Mouse (Mus musculus): ENCODE measurements around the gene Trub1. TPM values are rescaled to one million over a fixed set of nuclear protein-coding genes. Genes with fewer than 3 reads are reported as not detected.

Trub1 gene
- polyA plus RNA-seq, 1 experiment from 2014 or later: 27.5 TPM

DNA sequence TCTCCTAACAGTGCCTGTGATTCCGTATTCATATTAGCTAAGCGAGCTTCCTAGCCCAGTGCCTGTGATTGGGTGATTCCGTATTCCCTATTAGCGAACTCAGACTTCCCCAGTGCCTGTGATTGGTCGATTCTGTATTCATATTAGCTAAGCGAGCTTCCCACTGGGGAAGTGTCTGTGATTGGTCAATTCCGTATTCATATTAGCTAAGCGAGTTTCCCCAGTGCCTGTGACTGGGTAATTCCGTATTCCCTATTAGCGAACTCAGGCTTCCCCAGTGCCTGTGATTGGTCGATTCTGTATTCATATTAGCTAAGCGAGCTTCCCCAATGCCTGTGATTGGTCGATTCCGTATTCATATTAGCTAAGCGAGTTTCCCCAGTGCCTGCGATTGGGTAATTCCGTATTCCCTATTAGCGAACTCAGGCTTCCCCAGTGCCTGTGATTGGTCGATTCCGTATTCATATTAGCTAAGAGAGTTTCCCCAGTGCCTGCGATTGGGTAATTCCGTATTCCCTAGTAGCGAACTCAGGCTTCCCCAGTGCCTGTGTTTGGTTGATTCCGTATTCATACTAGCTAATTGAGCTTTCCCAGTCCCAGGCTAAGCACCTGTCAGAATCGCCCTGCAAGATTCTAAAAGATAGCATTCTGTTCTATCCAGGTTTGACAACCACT lies 2.7 kb downstream of the Trub1 start:
- no peaks in the 10 kb centered on the region for H3K27me3 ChIP-seq (replicated peaks; ENCODE audit: control insufficient read depth, insufficient read depth, low read length)
- ATAC-seq (replicated peaks; ENCODE audit: low FRiP score): no peak
- 90% methylated on average over 25 of the region's 25 CpGs for WGBS

DNA sequence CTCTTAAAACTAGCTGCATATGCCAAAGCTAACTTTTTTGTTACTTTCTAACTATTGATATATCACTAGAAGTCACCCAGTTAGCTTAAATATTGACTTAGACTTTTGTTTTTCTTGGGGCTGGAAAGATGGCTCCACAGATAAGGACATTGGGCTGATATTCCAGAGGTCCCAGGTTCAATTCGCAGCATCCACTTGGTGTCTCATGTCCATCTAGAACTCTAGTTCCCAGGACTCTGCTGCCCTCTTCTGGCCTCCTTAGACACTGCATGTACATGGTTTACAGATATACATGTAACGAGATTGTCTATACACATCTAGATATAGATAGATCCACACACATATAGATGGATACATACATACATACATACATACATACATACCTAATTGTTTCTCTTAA lies 4.4 kb downstream of the Trub1 start:
- no peaks in the 10 kb centered on the region for H3K9me3 ChIP-seq (ENCODE audit: control insufficient read depth, low read length)
- H3K27ac ChIP-seq (ENCODE audit: low read depth, low read length): no peak overlapping the region
- H3K27me3 ChIP-seq (replicated peaks; ENCODE audit: control insufficient read depth, insufficient read depth, low read length): no peaks in the 10 kb centered on the region
- ATAC-seq (replicated peaks; ENCODE audit: low FRiP score) (no peak), DNase-seq (ENCODE audit: low spot score) (no peak)
- H3K4me1 ChIP-seq (replicated peaks; ENCODE audit: control insufficient read depth, insufficient read depth, low read length): peaks cover 6% of the 10 kb centered on the region
- H3K4me3 ChIP-seq (ENCODE audit: low read depth, low read length): no peak overlapping the region
- 67% methylated on average over 2 of the region's 2 CpGs for WGBS
- peaks cover 3% of the 10 kb centered on the region; the same call in 1 of the 2 replicates for H3K36me3 ChIP-seq (ENCODE audit: control insufficient read depth, insufficient read depth, low read length)
- H3K9ac ChIP-seq (ENCODE audit: low read depth, low read length): no peak overlapping the region
- H3K4me2 ChIP-seq: no peak overlapping the region

More for the DNA sequence above, 2.7 kb downstream of the Trub1 start:
- Histone ChIP-seq H3K4me1 (replicated peaks; ENCODE audit: control insufficient read depth, insufficient read depth, low read length) (peaks cover 6% of the 10 kb centered on the region), H3K4me3 (ENCODE audit: low read depth, low read length) (no peak overlapping the region), H3K9me3 (ENCODE audit: control insufficient read depth, low read length) (no peaks in the 10 kb centered on the region), H3K4me2 (no peak overlapping the region), H3K36me3 (ENCODE audit: control insufficient read depth, insufficient read depth, low read length) (peaks cover 3% of the 10 kb centered on the region; the same call in 1 of the 2 replicates), H3K27ac (ENCODE audit: low read depth, low read length) (no peak overlapping the region), H3K9ac (ENCODE audit: low read depth, low read length) (no peak overlapping the region)
- no peak for DNase-seq (ENCODE audit: low spot score)

DNA sequence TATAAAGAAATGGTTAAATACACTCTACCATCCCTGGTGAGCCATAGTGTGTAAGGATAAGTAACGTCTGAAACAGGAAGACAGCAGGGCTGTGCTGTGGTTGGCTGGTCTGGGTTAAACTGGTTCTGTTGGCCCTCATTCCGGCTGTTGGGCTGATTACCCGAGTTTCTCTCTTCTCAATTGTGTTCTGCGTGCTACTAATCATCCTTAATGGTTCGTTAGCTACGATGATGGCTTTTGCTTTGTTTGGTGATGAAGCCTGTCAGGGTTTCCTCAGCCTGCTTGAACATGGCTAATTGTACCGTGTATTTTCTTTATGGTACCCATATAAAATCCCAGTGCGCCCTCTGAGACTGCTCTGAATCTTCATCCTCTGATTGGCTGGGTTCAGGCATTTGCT lies 11.0 kb downstream of the Trub1 start:
- ATAC-seq (replicated peaks; ENCODE audit: low FRiP score): no peak
- no peak for DNase-seq (ENCODE audit: low spot score)
- WGBS: 90% methylated on average over 8 of the region's 8 CpGs
- no peaks in the 10 kb centered on the region for H3K27me3 ChIP-seq (replicated peaks; ENCODE audit: control insufficient read depth, insufficient read depth, low read length)
- H3K9me3 ChIP-seq (ENCODE audit: control insufficient read depth, low read length): no peaks in the 10 kb centered on the region
- H3K4me1 ChIP-seq (replicated peaks; ENCODE audit: control insufficient read depth, insufficient read depth, low read length): no peaks in the 10 kb centered on the region
- no peak overlapping the region for H3K4me2 ChIP-seq
- no peak overlapping the region for H3K4me3 ChIP-seq (ENCODE audit: low read depth, low read length)
- peaks cover 11% of the 10 kb centered on the region for H3K36me3 ChIP-seq (ENCODE audit: control insufficient read depth, insufficient read depth, low read length)
- H3K9ac ChIP-seq (ENCODE audit: low read depth, low read length): no peak overlapping the region
- H3K27ac ChIP-seq (ENCODE audit: low read depth, low read length): no peak overlapping the region

DNA sequence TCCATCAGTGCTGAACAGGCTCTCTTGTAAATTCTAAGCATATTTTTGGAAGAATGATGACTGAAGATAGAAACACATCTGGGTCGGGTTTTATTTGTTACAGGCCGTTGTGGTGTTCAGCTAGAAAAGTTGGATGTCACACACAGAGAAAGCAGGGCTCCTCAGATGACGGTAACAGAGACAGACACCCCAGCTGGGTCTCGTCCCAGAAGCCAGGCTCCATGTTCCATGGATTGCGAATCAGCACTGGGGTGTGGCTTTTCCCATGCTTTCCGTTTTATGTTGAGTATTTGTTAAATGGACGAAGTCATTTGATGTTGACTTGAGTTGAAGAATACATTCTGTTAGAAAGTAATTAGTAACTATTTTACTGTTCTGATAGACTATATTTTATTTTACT lies 13.0 kb downstream of the Trub1 start:
- Histone ChIP-seq H3K36me3 (ENCODE audit: control insufficient read depth, insufficient read depth, low read length) (peaks cover 15% of the 10 kb centered on the region), H3K9ac (ENCODE audit: low read depth, low read length) (no peak overlapping the region), H3K9me3 (ENCODE audit: control insufficient read depth, low read length) (peaks cover 2% of the 10 kb centered on the region; the same call in 1 of the 2 replicates), H3K4me3 (ENCODE audit: low read depth, low read length) (no peak overlapping the region), H3K27ac (ENCODE audit: low read depth, low read length) (no peak overlapping the region), H3K27me3 (replicated peaks; ENCODE audit: control insufficient read depth, insufficient read depth, low read length) (no peaks in the 10 kb centered on the region), H3K4me1 (replicated peaks; ENCODE audit: control insufficient read depth, insufficient read depth, low read length) (no peaks in the 10 kb centered on the region), H3K4me2 (no peak overlapping the region)
- DNase-seq (ENCODE audit: low spot score): no peak
- 89% methylated on average over 7 of the region's 7 CpGs for WGBS
- ATAC-seq (replicated peaks; ENCODE audit: low FRiP score): no peak

DNA sequence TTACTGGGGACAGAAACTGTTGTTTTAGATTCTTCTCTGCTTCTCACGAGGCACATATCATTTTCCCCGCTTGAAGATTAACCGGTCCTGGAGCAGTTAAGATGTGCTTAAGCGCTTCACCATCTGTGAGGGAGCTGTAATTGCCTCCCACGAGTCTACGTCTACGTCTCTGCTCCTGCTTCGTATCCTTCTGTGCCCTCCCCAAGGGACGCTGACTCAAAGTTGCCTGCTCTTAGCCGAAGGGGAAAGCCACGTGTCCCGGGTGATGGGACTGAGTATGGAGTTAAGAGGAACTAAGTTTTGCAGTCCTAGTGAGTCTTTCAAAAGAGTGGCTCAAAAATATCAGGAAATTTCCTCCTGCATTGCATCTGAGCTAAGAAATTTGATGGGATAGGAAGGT lies 18.3 kb downstream of the Trub1 start:
- H3K27me3 ChIP-seq (replicated peaks; ENCODE audit: control insufficient read depth, insufficient read depth, low read length): no peaks in the 10 kb centered on the region
- no peak overlapping the region for H3K4me3 ChIP-seq (ENCODE audit: low read depth, low read length)

DNA sequence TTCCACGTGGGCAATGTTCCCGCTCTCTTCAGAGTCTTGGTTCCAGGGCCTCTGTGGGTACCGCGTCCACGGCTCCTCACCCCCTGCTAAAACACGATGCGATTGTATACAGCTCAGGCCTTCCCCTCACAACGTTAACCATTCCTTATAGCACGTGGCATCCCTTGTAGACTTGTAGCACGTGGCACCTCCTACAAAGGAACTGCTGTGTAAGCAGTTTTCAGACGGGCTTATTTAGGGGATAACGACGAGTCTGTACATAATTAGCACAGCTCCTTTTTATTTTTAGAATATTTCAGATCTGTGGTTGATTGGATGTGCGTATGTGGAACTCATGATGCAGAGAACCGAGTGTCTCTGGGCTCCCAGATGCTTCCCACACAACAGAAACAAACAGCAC lies 19.5 kb downstream of the Trub1 start:
- no peak overlapping the region for H3K9ac ChIP-seq (ENCODE audit: low read depth, low read length)
- 90% methylated on average over 15 of the region's 15 CpGs for WGBS

More for the DNA sequence above, 18.3 kb downstream of the Trub1 start:
- Histone ChIP-seq H3K27ac (ENCODE audit: low read depth, low read length) (no peak overlapping the region), H3K9me3 (ENCODE audit: control insufficient read depth, low read length) (peaks cover 2% of the 10 kb centered on the region; the same call in 1 of the 2 replicates), H3K4me1 (replicated peaks; ENCODE audit: control insufficient read depth, insufficient read depth, low read length) (no peaks in the 10 kb centered on the region; the same call in 1 of the 2 replicates), H3K9ac (ENCODE audit: low read depth, low read length) (no peak overlapping the region), H3K4me2 (no peak overlapping the region), H3K36me3 (ENCODE audit: control insufficient read depth, insufficient read depth, low read length) (peaks cover 13% of the 10 kb centered on the region; the same call in 1 of the 2 replicates)
- ATAC-seq (replicated peaks; ENCODE audit: low FRiP score): no peak
- WGBS: 93% methylated on average over 12 of the region's 12 CpGs
- DNase-seq (ENCODE audit: low spot score): no peak

DNA sequence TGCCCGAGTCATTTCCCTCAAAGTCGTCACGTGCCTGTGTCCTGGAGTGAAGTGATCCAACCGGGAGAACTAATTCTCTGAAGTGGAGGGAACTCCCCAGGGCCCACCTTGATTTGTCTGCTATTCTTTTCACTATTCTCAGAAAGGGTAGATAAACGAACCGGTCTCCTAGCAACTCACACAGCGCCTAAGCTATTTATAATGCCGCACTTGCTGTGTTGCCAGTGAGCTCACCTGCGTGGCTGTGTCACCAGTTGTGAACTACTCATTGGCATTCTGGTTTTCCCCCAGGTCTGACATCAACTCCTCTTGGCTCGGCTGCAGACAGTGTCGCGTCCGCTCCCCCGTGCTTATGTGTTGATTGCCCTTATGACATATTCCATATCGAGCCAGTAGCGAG lies 20.6 kb downstream of the Trub1 start:
- DNase-seq (ENCODE audit: low spot score): no peak
- H3K4me3 ChIP-seq (ENCODE audit: low read depth, low read length): no peak overlapping the region
- H3K27ac ChIP-seq (ENCODE audit: low read depth, low read length): no peak overlapping the region
- H3K9ac ChIP-seq (ENCODE audit: low read depth, low read length): no peak overlapping the region
- no peak overlapping the region for H3K4me2 ChIP-seq
- H3K9me3 ChIP-seq (ENCODE audit: control insufficient read depth, low read length): peaks cover 2% of the 10 kb centered on the region; the same call in 1 of the 2 replicates
- H3K27me3 ChIP-seq (replicated peaks; ENCODE audit: control insufficient read depth, insufficient read depth, low read length): no peaks in the 10 kb centered on the region
- H3K36me3 ChIP-seq (ENCODE audit: control insufficient read depth, insufficient read depth, low read length): peaks cover 10% of the 10 kb centered on the region; the same call in 1 of the 2 replicates
- no peak for ATAC-seq (replicated peaks; ENCODE audit: low FRiP score)
- H3K4me1 ChIP-seq (replicated peaks; ENCODE audit: control insufficient read depth, insufficient read depth, low read length): peaks cover 5% of the 10 kb centered on the region; the same call in 1 of the 2 replicates
- WGBS: 84% methylated on average over 16 of the region's 16 CpGs

More for the DNA sequence above, 19.5 kb downstream of the Trub1 start:
- no peak for DNase-seq (ENCODE audit: low spot score)
- H3K36me3 ChIP-seq (ENCODE audit: control insufficient read depth, insufficient read depth, low read length): peaks cover 11% of the 10 kb centered on the region; the same call in 1 of the 2 replicates
- H3K27ac ChIP-seq (ENCODE audit: low read depth, low read length): no peak overlapping the region
- H3K4me1 ChIP-seq (replicated peaks; ENCODE audit: control insufficient read depth, insufficient read depth, low read length): no peaks in the 10 kb centered on the region; the same call in 1 of the 2 replicates
- no peak overlapping the region for H3K4me2 ChIP-seq
- H3K27me3 ChIP-seq (replicated peaks; ENCODE audit: control insufficient read depth, insufficient read depth, low read length): no peaks in the 10 kb centered on the region
- H3K4me3 ChIP-seq (ENCODE audit: low read depth, low read length): no peak overlapping the region
- H3K9me3 ChIP-seq (ENCODE audit: control insufficient read depth, low read length): peaks cover 2% of the 10 kb centered on the region; the same call in 1 of the 2 replicates
- no peak for ATAC-seq (replicated peaks; ENCODE audit: low FRiP score)

DNA sequence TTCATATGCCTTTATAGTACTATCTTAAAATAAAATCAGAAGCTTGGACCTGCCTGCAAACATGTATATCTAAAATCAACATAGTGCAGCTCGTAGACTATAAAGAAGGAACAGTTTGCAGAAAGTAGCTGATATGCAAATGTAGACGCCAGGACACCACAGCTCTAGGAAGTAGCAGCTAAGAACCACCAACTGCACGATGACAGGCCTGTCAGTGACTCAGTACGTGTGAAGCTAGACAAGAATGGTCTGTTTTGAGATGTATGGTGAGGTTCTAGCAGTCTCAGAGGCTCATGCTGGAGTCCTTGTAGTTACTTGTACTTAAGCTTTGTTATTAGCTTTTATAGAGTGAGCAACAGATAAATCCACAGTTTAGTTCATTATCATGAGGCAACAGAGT lies 22.6 kb downstream of the Trub1 start:
- Histone ChIP-seq H3K9ac (ENCODE audit: low read depth, low read length) (no peak overlapping the region), H3K27ac (ENCODE audit: low read depth, low read length) (no peak overlapping the region), H3K4me1 (replicated peaks; ENCODE audit: control insufficient read depth, insufficient read depth, low read length) (peaks cover 5% of the 10 kb centered on the region; the same call in 1 of the 2 replicates), H3K27me3 (replicated peaks; ENCODE audit: control insufficient read depth, insufficient read depth, low read length) (no peaks in the 10 kb centered on the region), H3K36me3 (ENCODE audit: control insufficient read depth, insufficient read depth, low read length) (0 out of 2 replicates have a peak, but pooled peaks cover 2% of the 10 kb centered on the region), H3K9me3 (ENCODE audit: control insufficient read depth, low read length) (no peaks in the 10 kb centered on the region), H3K4me3 (ENCODE audit: low read depth, low read length) (no peak overlapping the region), H3K4me2 (no peak overlapping the region)
- WGBS: 59% methylated on average over 4 of the region's 4 CpGs
- ATAC-seq (replicated peaks; ENCODE audit: low FRiP score) (no peak), DNase-seq (ENCODE audit: low spot score) (no peak)

DNA sequence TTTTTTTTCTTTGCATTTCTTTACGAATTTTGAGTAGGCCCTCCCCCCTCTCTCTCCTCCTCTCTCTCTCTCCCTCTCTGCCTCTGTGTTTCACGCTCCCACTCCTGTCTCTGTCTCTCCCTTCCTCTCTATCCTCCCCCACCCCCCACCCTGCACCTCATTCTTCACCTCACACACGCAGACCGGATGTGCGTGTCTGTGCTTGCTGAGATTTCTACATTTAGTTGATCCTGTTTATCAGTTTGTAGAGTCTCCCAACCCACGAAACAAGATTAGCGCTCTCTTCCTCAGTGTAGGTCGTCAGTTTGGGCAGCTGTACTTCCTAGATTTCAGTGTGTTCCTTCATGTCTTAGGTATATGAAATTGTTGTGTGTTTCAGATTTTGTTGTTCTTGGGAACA lies 24.6 kb downstream of the Trub1 start:
- 42% methylated on average over 8 of the region's 8 CpGs for WGBS
- Histone ChIP-seq H3K4me1 (replicated peaks; ENCODE audit: control insufficient read depth, insufficient read depth, low read length) (peaks cover 5% of the 10 kb centered on the region; the same call in 1 of the 2 replicates), H3K9ac (ENCODE audit: low read depth, low read length) (no peak overlapping the region), H3K4me2 (no peak overlapping the region), H3K27ac (ENCODE audit: low read depth, low read length) (no peak overlapping the region), H3K4me3 (ENCODE audit: low read depth, low read length) (no peak overlapping the region), H3K36me3 (ENCODE audit: control insufficient read depth, insufficient read depth, low read length) (0 out of 2 replicates have a peak, but pooled peaks cover 2% of the 10 kb centered on the region), H3K27me3 (replicated peaks; ENCODE audit: control insufficient read depth, insufficient read depth, low read length) (no peaks in the 10 kb centered on the region), H3K9me3 (ENCODE audit: control insufficient read depth, low read length) (no peaks in the 10 kb centered on the region)
- DNase-seq (ENCODE audit: low spot score) (no peak), ATAC-seq (replicated peaks; ENCODE audit: low FRiP score) (no peak)
